Mouse (Mus musculus) kidney, embryonic 16.5 days (tissue): ENCODE measurements at regions not wholly inside any gene's neighbourhood (a gene's known extent, or its start where the extent isn't known, plus 50 kb on each side); places are given as distances from the start of the nearest gene placed in this dataset.

Experiments
- ATAC-seq: fragments of 200-750 bp; cut with Nextera tagmentation; 2 replicates; pipeline ENCODE4 v1.8.0; 2017; ENCODE audit warnings: moderate TSS enrichment; ENCODE audit not compliant: low FRiP score, low TSS enrichment
- H3K27ac ChIP-seq: fragments of 300-500 bp; sonication (generic); 2 replicates; pipeline ENCODE4 v1.5.1; 2014; ENCODE audit warnings: low read length
- H3K27me3 ChIP-seq: fragments of 300-500 bp; sonication (generic); 2 replicates; pipeline ENCODE4 v1.6.1; 2014; ENCODE audit warnings: low read length, control low read depth, mixed read lengths; ENCODE audit not compliant: insufficient read depth
- H3K36me3 ChIP-seq: fragments of 300-500 bp; sonication (generic); 2 replicates; pipeline ENCODE4 v1.6.1; 2014; ENCODE audit warnings: low read length, control low read depth, mixed read lengths; ENCODE audit not compliant: insufficient read depth
- H3K4me1 ChIP-seq: fragments of 300-500 bp; sonication (generic); 2 replicates; pipeline ENCODE4 v1.6.1; 2014; ENCODE audit warnings: low read length, control low read depth, mixed read lengths; ENCODE audit not compliant: insufficient read depth
- H3K4me2 ChIP-seq: fragments of 300-500 bp; sonication (generic); replicated peaks from 2 replicates; pipeline ENCODE4 v1.6.1; 2014; ENCODE audit warnings: low read depth, low read length
- H3K4me3 ChIP-seq: fragments of 300-500 bp; sonication (generic); 2 replicates; pipeline ENCODE4 v1.5.1; 2014; ENCODE audit warnings: mild to moderate bottlenecking, low read length
- H3K9ac ChIP-seq: fragments of 300-500 bp; sonication (generic); replicated peaks from 2 replicates; pipeline ENCODE4 v1.6.1; 2014; ENCODE audit warnings: low read length
- H3K9me3 ChIP-seq: fragments of 300-500 bp; sonication (generic); 2 replicates; pipeline ENCODE4 v1.6.1; 2016; ENCODE audit warnings: low read length, control low read depth
- WGBS: fragments of 180-500 bp; shearing (Covaris S2); extraction: QIAGEN DNeasy Blood & Tissue Kit; methylation state at CpG from one replicate; pipeline ENCODE4 v1.1.7; 2014; 5-methylcytosine and 5-hydroxymethylcytosine counted together

- Histone ChIP-seq H3K27me3 (no peaks in the 10 kb centered on the region), H3K9ac (no peak overlapping the region), H3K4me2 (no peak overlapping the region), H3K4me3 (no peak overlapping the region), H3K36me3 (no peaks in the 10 kb centered on the region), H3K4me1 (no peaks in the 10 kb centered on the region), H3K9me3 (no peaks in the 10 kb centered on the region), H3K27ac (no peak overlapping the region)
- 63% methylated on average over 6 of the region's 6 CpGs for WGBS
- ATAC-seq, result no peak
Measured at GRCm38 (mm10) chr5:125843259-125843658, 311.7 kb downstream of the Tmem132b start.

- WGBS, result 91% methylated on average over 7 of the region's 7 CpGs
- Histone ChIP-seq H3K9ac (no peak overlapping the region), H3K4me1 (no peaks in the 10 kb centered on the region), H3K27ac (no peak overlapping the region), H3K27me3 (no peaks in the 10 kb centered on the region), H3K9me3 (peaks cover 11% of the 10 kb centered on the region; the same call in 1 of the 2 replicates), H3K4me3 (no peak overlapping the region), H3K4me2 (no peak overlapping the region), H3K36me3 (no peaks in the 10 kb centered on the region)
- no peak for ATAC-seq
Measured at GRCm38 (mm10) chr5:125849722-125850121, 318.1 kb downstream of the Tmem132b start.

GRCm38 (mm10) chr5:125876296-125876695 is 344.7 kb downstream of the Tmem132b start:
- no peak overlapping the region for H3K9ac ChIP-seq
- no peaks in the 10 kb centered on the region for H3K9me3 ChIP-seq
- WGBS, result 76% methylated on average over 9 of the region's 9 CpGs
- no peaks in the 10 kb centered on the region for H3K27me3 ChIP-seq
- H3K36me3 ChIP-seq, result no peaks in the 10 kb centered on the region
- H3K4me3 ChIP-seq, result no peak overlapping the region
- no peak for ATAC-seq
- H3K4me2 ChIP-seq, result no peak overlapping the region
- no peaks in the 10 kb centered on the region for H3K4me1 ChIP-seq
- no peak overlapping the region for H3K27ac ChIP-seq

- Histone ChIP-seq H3K27ac (no peak overlapping the region), H3K36me3 (no peaks in the 10 kb centered on the region), H3K4me2 (no peak overlapping the region), H3K9ac (no peak overlapping the region), H3K4me1 (no peaks in the 10 kb centered on the region), H3K27me3 (no peaks in the 10 kb centered on the region), H3K9me3 (0 out of 2 replicates have a peak, but pooled peaks cover 3% of the 10 kb centered on the region), H3K4me3 (no peak overlapping the region)
- no peak for ATAC-seq
- 81% methylated on average over 2 of the region's 2 CpGs for WGBS
Measured at GRCm38 (mm10) chr5:125888840-125889239, 357.3 kb downstream of the Tmem132b start.

GRCm38 (mm10) chr5:125893864-125894263 is 362.3 kb downstream of the Tmem132b start:
- no peaks in the 10 kb centered on the region for H3K36me3 ChIP-seq
- peaks cover 3% of the 10 kb centered on the region; the same call in 1 of the 2 replicates for H3K9me3 ChIP-seq
- H3K9ac ChIP-seq, result no peak overlapping the region
- no peaks in the 10 kb centered on the region for H3K27me3 ChIP-seq
- 88% methylated on average over 6 of the region's 6 CpGs for WGBS
- no peaks in the 10 kb centered on the region for H3K4me1 ChIP-seq
- ATAC-seq, result no peak
- H3K4me2 ChIP-seq, result no peak overlapping the region
- H3K4me3 ChIP-seq, result no peak overlapping the region
- no peak overlapping the region for H3K27ac ChIP-seq

GRCm38 (mm10) chr5:125902038-125902437 is 370.5 kb downstream of the Tmem132b start:
- H3K27ac ChIP-seq, result no peak overlapping the region
- no peak overlapping the region for H3K9ac ChIP-seq
- H3K36me3 ChIP-seq, result no peaks in the 10 kb centered on the region
- no peak overlapping the region for H3K4me3 ChIP-seq
- 88% methylated on average over 4 of the region's 4 CpGs for WGBS
- no peaks in the 10 kb centered on the region for H3K9me3 ChIP-seq
- H3K4me2 ChIP-seq, result no peak overlapping the region
- 0 out of 2 replicates have a peak, but pooled peaks cover 3% of the 10 kb centered on the region for H3K4me1 ChIP-seq
- no peak for ATAC-seq
- H3K27me3 ChIP-seq, result no peaks in the 10 kb centered on the region

GRCm38 (mm10) chr5:125904426-125904825 is 372.9 kb downstream of the Tmem132b start:
- Histone ChIP-seq H3K9ac (no peak overlapping the region), H3K27ac (no peak overlapping the region), H3K4me3 (no peak overlapping the region), H3K27me3 (no peaks in the 10 kb centered on the region), H3K9me3 (no peaks in the 10 kb centered on the region), H3K36me3 (no peaks in the 10 kb centered on the region), H3K4me1 (0 out of 2 replicates have a peak, but pooled peaks cover 3% of the 10 kb centered on the region), H3K4me2 (no peak overlapping the region)
- no peak for ATAC-seq
- WGBS, result 52% methylated on average over 5 of the region's 5 CpGs

- Histone ChIP-seq H3K27ac (no peak overlapping the region), H3K4me2 (no peak overlapping the region), H3K4me1 (0 out of 2 replicates have a peak, but pooled peaks cover 3% of the 10 kb centered on the region), H3K36me3 (no peaks in the 10 kb centered on the region), H3K27me3 (no peaks in the 10 kb centered on the region), H3K9me3 (no peaks in the 10 kb centered on the region), H3K9ac (no peak overlapping the region), H3K4me3 (no peak overlapping the region)
- 64% methylated on average over 4 of the region's 4 CpGs for WGBS
- no peak for ATAC-seq
Measured at GRCm38 (mm10) chr5:125907332-125907731, 375.8 kb downstream of the Tmem132b start.

GRCm38 (mm10) chr5:125907909-125908308 is 376.3 kb downstream of the Tmem132b start:
- no peak overlapping the region for H3K4me2 ChIP-seq
- H3K27ac ChIP-seq, result no peak overlapping the region
- H3K36me3 ChIP-seq, result no peaks in the 10 kb centered on the region
- WGBS, result 87% methylated on average over 5 of the region's 5 CpGs
- no peaks in the 10 kb centered on the region for H3K9me3 ChIP-seq
- no peaks in the 10 kb centered on the region for H3K27me3 ChIP-seq
- no peak for ATAC-seq
- no peak overlapping the region for H3K4me3 ChIP-seq
- no peak overlapping the region for H3K9ac ChIP-seq
- 0 out of 2 replicates have a peak, but pooled peaks cover 3% of the 10 kb centered on the region for H3K4me1 ChIP-seq

GRCm38 (mm10) chr5:125915857-125916256 is 384.3 kb downstream of the Tmem132b start:
- Histone ChIP-seq H3K4me2 (no peak overlapping the region), H3K27ac (no peak overlapping the region), H3K36me3 (no peaks in the 10 kb centered on the region), H3K4me1 (no peaks in the 10 kb centered on the region), H3K9me3 (peaks cover 5% of the 10 kb centered on the region), H3K9ac (no peak overlapping the region), H3K27me3 (no peaks in the 10 kb centered on the region), H3K4me3 (no peak overlapping the region)
- ATAC-seq, result no peak
- 86% methylated on average over 4 of the region's 4 CpGs for WGBS
